Mouse (Mus musculus) heart, embryonic 10.5 days (tissue): ENCODE measurements around the gene Tecta. TPM values are rescaled to one million over a fixed set of nuclear protein-coding genes. Genes with fewer than 3 reads are reported as not detected.

Source experiments
- DNase-seq: peaks from one replicate; pipeline ENCODE4 v3.0.0-alpha.2; 2017; ENCODE audit warnings: low spot score
- H3K27ac ChIP-seq: fragments of 300-500 bp; sonication (generic); 2 replicates; pipeline ENCODE4 v1.5.1; 2016; ENCODE audit warnings: mild to moderate bottlenecking
- H3K27me3 ChIP-seq: fragments of 300-500 bp; sonication (generic); 2 replicates; pipeline ENCODE4 v1.6.1; 2016; ENCODE audit warnings: mild to moderate bottlenecking; ENCODE audit not compliant: poor library complexity, insufficient read depth, severe bottlenecking
- H3K36me3 ChIP-seq: fragments of 300-500 bp; sonication (generic); 2 replicates; pipeline ENCODE4 v1.6.1; 2016; ENCODE audit warnings: mild to moderate bottlenecking, moderate library complexity
- H3K4me1 ChIP-seq: fragments of 300-500 bp; sonication (generic); 2 replicates; pipeline ENCODE4 v1.6.1; 2016; ENCODE audit warnings: mild to moderate bottlenecking
- H3K4me3 ChIP-seq: fragments of 300-500 bp; sonication (generic); 2 replicates; pipeline ENCODE4 v1.5.1; 2016; ENCODE audit warnings: mild to moderate bottlenecking, moderate library complexity
- H3K9me3 ChIP-seq: fragments of 300-500 bp; sonication (generic); 2 replicates; pipeline ENCODE4 v1.6.1; 2016; ENCODE audit warnings: mild to moderate bottlenecking, moderate library complexity
- WGBS: fragments of 180-500 bp; shearing (Covaris S2); methylation state at CpG from one replicate; pipeline ENCODE4 v1.1.7; 2016; 5-methylcytosine and 5-hydroxymethylcytosine counted together
- microRNA-seq: library from miRNA; unstranded; fragments of <30 nt; microRNA quantifications from one replicate; pipeline ENCODE4, GENCODE M21; 2017
- polyA plus RNA-seq: library from polyadenylated mRNA; unstranded; fragments of >200 nt; fragmentation: Nextera tagmentation; extraction: Ambion mirVana; gene quantifications from 2 replicates; pipeline ENCODE4 v1.2.1, GENCODE M21; 2016

Tecta gene
- polyA plus RNA-seq, 1 experiment from 2014 or later, result 0.18 TPM

DNA sequence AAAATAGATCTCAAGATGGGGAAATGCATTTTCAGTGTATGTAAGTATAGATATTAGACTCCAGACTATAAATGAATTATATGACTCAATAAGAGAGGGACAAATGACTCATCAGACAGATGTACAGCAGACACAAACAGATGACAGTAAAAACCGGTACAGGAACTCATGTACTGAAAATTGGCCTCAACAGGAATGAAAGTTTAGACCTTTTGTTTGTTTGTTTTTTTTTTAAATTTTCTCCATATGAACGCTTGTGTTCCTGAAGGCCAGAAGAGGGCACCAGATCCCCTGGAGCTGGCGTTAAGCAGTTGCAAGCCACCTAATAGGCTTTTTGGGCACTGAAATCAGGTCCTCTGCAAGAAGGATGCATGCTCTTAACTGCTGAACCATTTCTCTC lies 85.9 kb downstream of the Tecta start:
- Histone ChIP-seq H3K4me1 (peaks cover 3% of the 10 kb centered on the region; the same call in 1 of the 2 replicates), H3K27me3 (no peaks in the 10 kb centered on the region), H3K36me3 (no peaks in the 10 kb centered on the region), H3K9me3 (no peaks in the 10 kb centered on the region), H3K4me3 (no peak overlapping the region), H3K27ac (no peak overlapping the region)
- peak; percentile 42 for DNase-seq
- 13% methylated on average over 3 of the region's 3 CpGs for WGBS

DNA sequence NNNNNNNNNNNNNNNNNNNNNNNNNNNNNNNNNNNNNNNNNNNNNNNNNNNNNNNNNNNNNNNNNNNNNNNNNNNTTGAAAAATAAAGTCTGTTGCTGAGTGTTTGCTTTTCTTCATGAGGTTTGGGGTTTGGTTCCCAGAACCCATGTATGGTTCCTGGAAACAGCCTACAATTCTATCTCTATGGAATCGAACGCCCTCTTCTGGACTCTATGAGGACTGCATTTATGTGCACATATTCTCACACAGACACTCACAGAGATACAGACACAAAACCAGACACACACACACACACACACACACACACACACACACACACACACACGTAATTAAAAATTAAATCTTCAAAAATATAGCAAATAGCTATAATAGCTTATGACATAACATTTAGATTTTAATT lies 88.4 kb downstream of the Tecta start:
- Histone ChIP-seq H3K27me3 (no peaks in the 10 kb centered on the region), H3K27ac (no peak overlapping the region), H3K36me3 (no peaks in the 10 kb centered on the region), H3K4me3 (no peak overlapping the region), H3K9me3 (no peaks in the 10 kb centered on the region), H3K4me1 (peaks cover 3% of the 10 kb centered on the region)
- WGBS, result 74% methylated on average over 3 of the region's 3 CpGs
- peak; percentile 16 for DNase-seq

DNA sequence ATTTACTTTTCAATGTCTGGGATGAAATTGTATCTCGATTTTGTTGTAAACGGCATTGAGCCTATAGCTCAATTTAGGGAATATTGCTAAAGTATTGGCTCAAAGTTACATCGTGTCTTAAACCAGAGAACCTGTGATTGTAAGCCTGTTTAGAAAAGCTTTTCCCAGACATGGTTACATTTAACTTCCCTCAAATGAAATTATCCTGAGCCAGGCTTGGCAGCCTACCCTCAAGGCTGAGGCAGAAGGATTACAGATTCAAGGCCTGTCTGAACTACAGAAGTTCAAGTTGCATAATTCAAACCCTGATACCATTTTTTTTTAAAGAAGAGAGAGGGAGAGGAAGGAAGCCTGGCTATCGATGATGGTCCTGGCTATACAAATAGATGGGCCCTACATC lies 95.8 kb downstream of the Tecta start:
- Histone ChIP-seq H3K27ac (no peak overlapping the region), H3K4me1 (no peaks in the 10 kb centered on the region; the same call in 1 of the 2 replicates), H3K27me3 (no peaks in the 10 kb centered on the region), H3K9me3 (no peaks in the 10 kb centered on the region), H3K36me3 (no peaks in the 10 kb centered on the region), H3K4me3 (no peak overlapping the region)
- 85% methylated on average over 4 of the region's 4 CpGs for WGBS
- no peak for DNase-seq

DNA sequence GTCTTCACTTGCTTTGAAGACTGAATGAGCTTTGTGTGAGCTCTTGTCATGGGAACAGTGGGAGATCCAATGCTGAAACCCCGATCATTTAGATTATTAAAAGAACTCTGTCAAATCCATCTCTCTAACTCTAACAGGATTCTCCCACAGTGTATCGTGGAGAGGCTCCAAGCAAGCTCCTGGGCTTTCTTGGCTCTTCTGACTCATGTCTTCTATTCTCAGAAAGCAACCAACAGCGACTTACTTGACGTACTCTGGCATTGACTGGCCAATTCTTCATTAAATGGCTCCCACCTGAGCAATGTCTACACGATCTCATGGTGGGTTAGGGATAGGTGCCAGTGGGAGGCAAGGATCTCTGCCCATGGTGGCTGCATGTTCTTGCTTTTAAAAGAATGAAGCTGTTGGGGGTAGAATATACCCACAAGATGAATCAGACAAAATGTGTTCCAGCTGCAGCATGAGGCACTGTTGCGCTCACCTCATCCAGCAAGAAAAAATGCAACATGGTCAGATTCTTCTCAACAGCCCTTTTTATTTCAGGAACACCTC lies 98.6 kb downstream of the Tecta start:
- WGBS, result 80% methylated on average over 6 of the region's 6 CpGs
- Histone ChIP-seq H3K4me3 (no peak overlapping the region), H3K36me3 (no peaks in the 10 kb centered on the region), H3K9me3 (no peaks in the 10 kb centered on the region), H3K27ac (no peak overlapping the region), H3K27me3 (no peaks in the 10 kb centered on the region), H3K4me1 (no peaks in the 10 kb centered on the region)
- peak; percentile 45 for DNase-seq

- Histone ChIP-seq H3K4me1 (no peaks in the 10 kb centered on the region), H3K27me3 (no peaks in the 10 kb centered on the region), H3K4me3 (no peak overlapping the region), H3K36me3 (no peaks in the 10 kb centered on the region), H3K27ac (no peak overlapping the region), H3K9me3 (no peaks in the 10 kb centered on the region)
- peak; percentile 5 for DNase-seq
- WGBS, result 85% methylated on average over 10 of the region's 10 CpGs
Observed at GRCm38 (mm10) chr9:42296297-42296922, 103.3 kb downstream of the Tecta start.

- Histone ChIP-seq H3K27ac (no peak overlapping the region), H3K27me3 (no peaks in the 10 kb centered on the region), H3K4me3 (no peak overlapping the region), H3K9me3 (no peaks in the 10 kb centered on the region), H3K4me1 (no peaks in the 10 kb centered on the region), H3K36me3 (no peaks in the 10 kb centered on the region)
- DNase-seq, result peak; percentile 53
- WGBS, result 56% methylated on average over 2 of the region's 2 CpGs
Observed at GRCm38 (mm10) chr9:42294131-42294530, 105.6 kb downstream of the Tecta start.

- DNase-seq, result peak; percentile 9
- Histone ChIP-seq H3K27ac (no peak overlapping the region), H3K36me3 (no peaks in the 10 kb centered on the region), H3K4me3 (no peak overlapping the region), H3K4me1 (no peaks in the 10 kb centered on the region), H3K27me3 (no peaks in the 10 kb centered on the region), H3K9me3 (no peaks in the 10 kb centered on the region)
- 72% methylated on average over 3 of the region's 3 CpGs for WGBS
Observed at GRCm38 (mm10) chr9:42293596-42293995, 106.1 kb downstream of the Tecta start.

DNA sequence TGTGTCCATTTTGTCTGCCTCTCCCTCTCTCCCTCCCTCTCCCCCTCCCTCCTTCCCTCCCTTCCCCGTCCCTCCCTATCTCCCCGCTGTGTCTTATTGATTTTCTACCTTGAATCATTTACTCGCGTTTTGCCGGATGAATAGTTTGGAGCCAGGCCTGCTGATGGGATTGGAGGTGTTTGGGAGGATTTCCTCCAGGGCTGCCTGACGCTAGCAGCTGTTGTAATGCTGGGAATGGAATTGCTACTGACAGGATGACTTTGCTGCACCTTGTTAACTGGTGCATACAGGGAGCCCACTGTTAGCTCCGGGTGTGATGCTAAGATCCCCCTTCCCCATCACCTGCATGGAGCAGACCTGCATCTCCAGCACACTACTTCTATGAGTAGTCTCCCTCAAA lies 106.7 kb downstream of the Tecta start:
- Histone ChIP-seq H3K9me3 (no peaks in the 10 kb centered on the region), H3K4me1 (no peaks in the 10 kb centered on the region), H3K27me3 (no peaks in the 10 kb centered on the region), H3K27ac (no peak overlapping the region), H3K36me3 (no peaks in the 10 kb centered on the region), H3K4me3 (no peak overlapping the region)
- DNase-seq, result peak; percentile 43
- 56% methylated on average over 7 of the region's 7 CpGs for WGBS

- Histone ChIP-seq H3K36me3 (no peaks in the 10 kb centered on the region), H3K27me3 (no peaks in the 10 kb centered on the region), H3K9me3 (no peaks in the 10 kb centered on the region), H3K27ac (no peak overlapping the region), H3K4me3 (no peak overlapping the region), H3K4me1 (no peaks in the 10 kb centered on the region)
- peak; percentile 30 for DNase-seq
- 68% methylated on average over 4 of the region's 4 CpGs for WGBS
Observed at GRCm38 (mm10) chr9:42279676-42280075, 120.1 kb downstream of the Tecta start.

Small RNA genes lying within 50 kb of the gene (microRNA-seq; reads per million reads assigned to microRNA genes)
- gene Gm44311, result not detected

Other genes with a start within 250 kb of the Tecta start
- gene Sc5d, start 135.7 kb downstream of the Tecta start, polyA plus RNA-seq, result 51.5 and 58.1 TPM in 2 replicates
- gene Tbcel, start 107.9 kb upstream of the Tecta start, polyA plus RNA-seq, result 2.7 and 4.9 TPM in 2 replicates